Mouse (Mus musculus): ENCODE data around the gene Sipa1.
"Not testable (repeated sequence)": the region's sequence is repeated elsewhere in the genome, so short reads cannot be mapped to it uniquely, and the experiment has no call there.

Sipa1 gene

DNA sequence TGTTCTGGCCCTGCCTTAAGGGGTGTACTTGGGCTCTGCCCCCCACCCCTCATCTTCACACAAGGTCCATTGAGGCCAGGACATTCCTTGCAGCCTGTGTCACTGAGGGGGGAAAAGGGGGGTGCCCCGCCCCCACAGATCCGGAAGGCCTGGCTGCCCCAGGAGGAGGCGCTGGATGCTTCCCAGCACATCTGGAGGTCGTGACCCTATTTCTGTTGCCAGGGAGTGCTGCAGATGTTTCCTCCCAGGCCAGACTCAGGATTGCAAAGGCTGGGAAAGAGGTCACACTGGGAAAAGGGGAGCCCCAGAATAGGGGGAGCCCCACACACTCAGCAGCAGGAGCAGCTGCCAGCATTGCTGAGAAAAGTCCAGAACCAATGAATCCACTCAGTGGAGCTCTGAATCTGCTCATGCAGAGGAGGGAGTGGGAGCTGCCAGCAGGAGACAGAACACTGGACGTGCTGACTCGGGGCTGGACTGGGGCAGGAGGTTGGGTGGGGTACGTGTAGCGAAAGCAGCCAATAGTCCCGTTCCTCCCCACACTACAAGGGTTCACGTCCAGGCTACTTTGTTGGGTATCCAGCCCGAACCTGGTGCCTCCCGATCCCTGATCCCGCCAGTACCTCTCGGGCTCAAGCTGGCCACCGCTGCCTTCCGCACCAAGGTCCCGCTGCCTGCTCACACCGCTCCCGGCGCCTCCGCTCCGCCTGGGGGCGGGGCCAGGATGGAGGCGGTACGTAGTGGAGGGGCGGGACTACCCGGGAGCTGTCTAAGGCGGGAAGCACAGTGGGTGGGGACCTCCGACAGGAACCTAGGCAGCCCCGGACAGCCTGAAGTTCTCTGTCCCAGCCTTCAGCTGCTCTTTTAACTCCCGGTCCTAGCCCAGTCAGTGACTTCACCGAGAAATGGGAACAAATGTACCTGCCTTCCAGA lies at the start of gene Sipa1:
Gene Sipa1 (minus strand): TSS at position 727 of the 933 bp plus-strand sequence.
- peak; percentile 97 for DNase-seq

DNA sequence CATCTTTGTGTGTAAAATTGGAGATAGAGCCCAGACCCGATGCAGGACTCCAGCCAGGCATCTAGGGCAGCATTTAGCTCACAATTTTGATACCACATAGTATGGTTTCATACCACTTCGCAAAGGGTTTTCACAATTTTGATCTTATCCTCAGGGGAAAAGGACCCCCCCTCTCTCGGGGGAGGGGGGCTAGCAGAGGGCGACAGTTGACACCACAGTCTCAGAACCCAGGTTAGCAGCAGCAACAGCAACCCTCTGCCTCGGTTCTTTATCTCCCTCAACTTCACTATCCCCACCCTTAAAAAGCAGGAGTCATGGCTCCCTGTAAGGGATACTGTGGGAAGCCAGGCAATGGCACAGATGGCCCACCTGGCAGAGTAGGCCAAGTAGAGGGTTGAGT lies 49.7 kb upstream of the Sipa1 start:
- no peak for DNase-seq

DNA sequence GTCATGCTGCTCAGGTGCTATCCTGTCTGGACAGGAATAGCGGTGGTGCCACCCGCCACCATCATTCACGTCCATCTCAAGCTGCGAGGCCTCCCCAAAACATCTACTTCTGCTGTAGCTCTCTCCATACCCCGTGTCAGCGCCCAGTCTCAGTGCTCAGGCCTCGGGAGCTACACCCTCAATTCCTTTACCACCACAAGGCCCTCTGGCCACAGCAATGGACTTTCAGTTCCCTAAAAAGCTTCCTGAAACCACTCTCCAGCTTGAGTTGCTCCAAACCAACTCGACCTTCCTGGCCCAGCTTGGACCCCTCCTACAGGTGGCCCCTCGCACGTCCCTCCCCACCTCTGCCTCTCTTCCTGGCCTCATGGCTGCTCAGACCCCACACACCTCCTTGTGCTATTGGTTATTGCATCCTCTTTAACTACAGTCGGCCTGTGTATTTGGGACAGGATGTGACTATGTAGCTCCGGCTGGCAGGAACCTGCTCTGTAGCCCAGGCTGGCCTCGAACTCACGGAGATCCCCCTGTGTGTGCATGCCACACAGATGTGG lies 48.5 kb upstream of the Sipa1 start:
- DNase-seq, result no peak

DNA sequence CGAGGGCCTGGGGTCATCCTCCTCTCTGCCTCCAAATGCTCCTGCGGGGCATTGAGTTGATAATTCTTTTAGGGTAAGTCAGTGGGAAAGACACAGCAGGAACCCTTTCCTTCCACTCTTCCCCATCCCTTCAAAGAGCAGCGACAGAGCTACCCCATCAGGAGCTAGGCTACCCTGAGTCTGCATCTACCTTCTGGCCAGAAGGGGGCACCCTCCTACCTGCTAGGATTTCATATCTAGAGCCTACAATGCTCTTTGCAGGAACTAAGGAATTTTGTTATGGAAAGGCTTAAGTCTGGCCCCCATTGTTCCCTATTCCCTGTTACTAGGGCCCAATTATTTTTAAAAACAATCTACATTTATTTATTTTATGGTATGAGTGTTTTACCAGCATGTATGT lies 47.7 kb upstream of the Sipa1 start:
- peak; percentile 90 for DNase-seq

DNA sequence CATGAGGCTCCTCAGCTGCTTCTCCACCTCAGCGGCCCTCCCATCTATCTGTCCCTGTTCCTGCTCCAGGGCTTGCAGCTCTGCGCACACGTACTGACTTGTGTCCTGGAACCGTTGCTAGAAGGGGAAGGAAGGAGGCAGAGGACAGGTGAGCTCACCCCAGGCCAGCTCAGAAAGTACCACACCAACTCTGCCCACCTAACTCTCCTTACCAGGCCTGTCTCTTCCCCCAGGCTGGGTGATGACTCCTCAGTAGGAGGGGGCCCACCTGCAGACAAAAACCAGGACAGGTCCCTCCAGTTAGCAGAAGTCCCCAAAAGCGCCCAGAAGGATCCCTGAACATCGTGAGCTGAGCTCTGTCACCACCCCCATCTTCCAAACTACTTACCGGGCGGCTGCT lies 47.1 kb upstream of the Sipa1 start:
- no peak for DNase-seq

DNA sequence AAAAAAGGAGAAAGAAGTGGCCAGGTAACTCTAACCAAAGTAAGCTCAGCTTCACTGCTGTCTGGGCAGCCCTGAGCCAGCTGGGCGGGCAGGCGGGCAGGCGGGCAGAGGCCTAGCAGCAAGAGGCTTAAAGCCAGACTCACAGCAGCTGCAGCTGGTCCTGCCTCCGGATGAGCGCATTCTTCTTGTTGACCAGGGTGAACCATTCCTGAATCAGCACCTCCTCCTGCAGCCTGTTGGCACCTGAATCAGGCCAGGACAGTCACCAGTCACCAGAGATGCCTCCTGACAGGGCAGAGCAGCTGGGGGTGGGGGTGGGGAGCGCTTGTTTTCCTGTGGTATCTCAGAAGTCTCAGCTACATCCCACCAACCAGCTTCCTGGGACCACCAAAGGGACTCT lies 46.6 kb upstream of the Sipa1 start:
- no peak for DNase-seq

DNA sequence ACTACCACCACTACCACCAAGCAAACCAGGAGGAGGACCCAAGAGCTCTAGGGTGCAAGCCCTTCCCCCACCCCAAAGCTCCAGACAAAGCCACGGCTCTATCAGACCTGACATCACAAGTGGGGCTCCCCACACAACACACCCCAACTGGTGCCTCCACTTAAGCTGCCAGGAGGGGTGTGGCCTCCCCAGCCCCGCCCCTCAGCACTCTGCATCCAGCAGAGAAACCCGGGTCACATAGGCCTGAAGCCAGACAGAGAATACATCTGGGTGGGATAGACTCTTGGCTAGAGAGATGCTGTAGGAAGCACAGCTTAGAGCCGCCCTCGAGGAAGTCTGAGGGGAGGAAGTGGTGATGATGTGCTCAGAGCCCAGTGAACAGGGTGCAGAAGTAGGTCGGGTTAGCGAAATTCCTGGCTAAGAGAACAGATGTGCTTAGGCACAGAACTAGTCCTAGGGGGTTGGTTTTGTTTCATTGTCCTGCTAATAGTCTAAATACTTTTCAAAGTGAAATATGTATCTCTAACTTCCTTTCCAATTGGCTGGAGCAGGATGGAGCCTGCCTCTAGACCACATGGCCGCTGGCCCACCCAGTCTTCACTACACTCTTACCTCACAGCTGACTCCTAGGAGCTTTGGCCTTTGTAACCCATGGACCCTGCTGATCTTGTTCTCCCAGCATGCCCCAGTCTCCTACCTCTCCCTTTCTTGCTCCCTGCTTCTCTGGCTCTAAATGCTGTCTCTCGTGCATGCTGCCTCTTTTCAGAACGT lies 41.5 kb upstream of the Sipa1 start:
- DNase-seq, result peak; percentile 75

DNA sequence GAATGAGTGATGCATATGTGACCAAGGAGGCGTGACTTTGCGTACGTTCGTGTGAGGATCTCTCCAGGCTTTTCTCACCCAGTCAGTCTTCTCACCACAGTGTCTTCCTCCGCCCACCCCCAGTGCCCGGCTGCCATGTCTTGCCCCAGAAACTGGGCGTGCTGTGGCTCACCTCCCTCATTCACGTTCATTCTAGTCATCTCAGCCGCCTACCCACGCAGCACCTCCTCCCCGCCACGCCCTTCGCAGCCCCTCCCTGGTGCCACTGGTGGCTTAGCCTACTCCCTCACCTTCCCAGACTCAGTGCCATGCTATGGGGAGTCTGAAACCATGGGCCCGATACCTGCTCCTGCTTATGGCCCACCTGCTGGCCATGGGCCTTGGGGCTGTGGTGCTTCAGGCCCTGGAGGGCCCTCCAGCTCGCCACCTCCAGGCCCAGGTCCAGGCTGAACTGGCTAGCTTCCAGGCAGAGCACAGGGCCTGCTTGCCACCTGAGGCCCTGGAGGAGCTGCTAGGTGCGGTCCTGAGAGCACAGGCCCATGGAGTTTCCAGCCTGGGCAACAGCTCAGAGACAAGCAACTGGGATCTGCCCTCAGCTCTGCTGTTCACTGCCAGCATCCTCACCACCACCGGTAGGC lies 40.8 kb upstream of the Sipa1 start, which contains the start of gene Kcnk7:
Gene Kcnk7 (plus strand): TSS at position 205 of the 638 bp plus-strand sequence.
- DNase-seq, result no peak

DNA sequence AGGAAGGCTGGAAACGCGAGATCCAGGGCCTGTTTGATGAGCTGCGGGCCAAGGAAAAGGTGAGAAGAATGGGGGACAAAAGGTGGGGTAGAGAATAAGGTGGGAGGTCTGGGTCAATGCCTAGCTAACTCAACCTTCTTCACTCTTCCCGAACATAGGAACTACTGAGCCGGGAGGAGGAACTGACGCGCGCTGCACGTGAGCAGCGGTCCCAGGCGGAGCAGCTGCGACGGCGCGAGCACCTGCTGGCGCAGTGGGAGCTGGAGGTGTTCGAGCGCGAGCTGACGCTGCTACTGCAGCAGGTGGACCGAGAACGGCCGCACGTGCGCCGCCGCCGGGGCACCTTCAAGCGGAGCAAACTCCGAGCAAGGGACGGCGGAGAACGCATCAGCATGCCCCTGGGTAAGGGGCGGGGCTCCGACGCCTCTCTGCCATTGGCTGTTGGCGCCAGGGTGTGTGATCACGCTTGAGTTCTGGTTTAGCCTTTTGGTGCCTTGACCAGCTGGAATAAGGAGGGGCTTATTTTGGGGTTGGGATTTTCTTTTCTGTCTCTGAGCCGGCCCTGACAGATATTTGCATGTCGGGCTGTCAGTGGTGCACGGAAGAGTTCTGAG lies 32.4 kb upstream of the Sipa1 start:
- DNase-seq, result no peak

DNA sequence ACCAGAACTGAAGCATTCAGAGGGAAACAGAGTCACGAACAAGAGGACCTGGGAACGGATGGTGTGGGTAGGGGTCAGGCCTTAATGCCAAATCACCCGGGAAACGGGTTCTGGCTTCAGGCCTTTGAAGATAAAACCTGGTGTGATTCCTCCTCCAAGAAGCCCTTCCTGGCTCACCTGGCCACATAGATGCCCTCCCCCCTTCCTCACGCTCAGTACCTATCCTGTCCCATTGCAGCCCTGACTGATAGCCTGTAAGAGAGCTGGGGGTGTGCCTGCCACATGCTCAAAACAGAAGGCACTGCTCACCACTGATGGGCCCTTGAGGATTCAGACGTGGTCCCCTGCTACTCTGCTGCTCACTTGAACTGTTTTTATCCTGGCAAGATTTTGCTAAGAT lies 30.3 kb upstream of the Sipa1 start:
- DNase-seq, result no peak

DNA sequence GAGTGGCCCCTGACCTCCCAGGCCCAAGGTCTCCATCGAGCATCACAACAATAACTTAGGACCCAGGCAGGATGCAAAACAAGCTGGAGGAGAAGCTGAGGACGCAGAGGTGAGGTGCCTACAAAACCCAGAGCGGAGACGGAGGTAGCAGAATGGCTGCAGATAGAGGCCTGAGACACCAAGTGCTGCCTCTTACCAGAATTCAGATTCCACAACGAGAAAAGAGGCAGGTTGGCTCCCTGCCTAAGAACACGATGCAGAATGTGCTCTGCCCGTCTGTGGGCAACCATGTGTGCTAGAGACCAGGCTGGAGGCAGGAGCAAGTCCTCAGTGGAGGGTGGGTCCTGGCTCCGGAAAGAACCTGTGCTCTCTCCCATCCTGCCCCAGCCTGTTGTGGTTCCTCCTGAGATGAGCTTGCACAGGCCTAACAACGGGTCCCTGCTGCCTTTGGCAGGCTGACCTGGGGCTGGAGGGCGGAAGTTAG lies 29.4 kb upstream of the Sipa1 start:
- peak; percentile 56 for DNase-seq

DNA sequence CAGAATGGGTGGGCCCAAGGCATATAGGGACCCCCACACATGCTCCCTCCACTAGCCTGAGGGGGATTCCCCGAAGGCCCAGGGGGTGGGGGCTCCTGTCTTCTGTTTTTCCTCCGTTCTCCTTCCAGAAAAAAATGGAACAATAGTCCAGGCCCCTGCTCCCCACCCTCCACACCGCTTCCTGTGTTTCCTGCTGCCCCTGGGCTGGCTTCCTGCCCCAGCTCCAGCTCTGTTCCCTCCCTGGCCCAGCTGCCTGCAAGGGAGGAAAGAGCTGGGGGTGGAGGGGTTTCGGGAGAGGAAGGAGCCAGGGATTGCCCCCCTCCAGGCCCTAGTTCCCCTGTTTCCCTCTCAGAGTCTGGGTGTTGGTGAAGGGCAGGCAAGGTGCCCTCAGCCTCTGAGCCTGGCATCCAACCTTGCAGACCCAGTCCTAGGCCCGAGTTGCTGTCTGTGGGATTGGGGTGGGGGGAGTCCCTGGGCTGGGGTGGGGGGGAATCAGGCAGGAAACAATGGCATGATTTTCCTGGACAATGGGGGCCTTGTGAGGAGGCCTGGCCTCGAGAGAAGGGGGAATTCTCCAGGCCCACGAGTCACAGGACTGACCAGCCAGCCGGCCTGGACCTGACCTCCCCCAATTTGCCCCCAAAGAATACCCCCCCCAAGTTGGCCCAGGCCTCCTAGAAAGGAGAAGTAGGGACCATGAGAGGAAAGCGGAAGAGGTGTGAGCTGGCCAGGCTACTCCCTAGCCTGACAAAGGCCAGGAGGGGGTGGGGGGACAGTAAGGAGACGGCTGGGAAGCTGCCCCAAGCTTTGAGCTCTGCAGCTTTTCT lies 28.8 kb upstream of the Sipa1 start:
- peak; percentile 85 for DNase-seq

DNA sequence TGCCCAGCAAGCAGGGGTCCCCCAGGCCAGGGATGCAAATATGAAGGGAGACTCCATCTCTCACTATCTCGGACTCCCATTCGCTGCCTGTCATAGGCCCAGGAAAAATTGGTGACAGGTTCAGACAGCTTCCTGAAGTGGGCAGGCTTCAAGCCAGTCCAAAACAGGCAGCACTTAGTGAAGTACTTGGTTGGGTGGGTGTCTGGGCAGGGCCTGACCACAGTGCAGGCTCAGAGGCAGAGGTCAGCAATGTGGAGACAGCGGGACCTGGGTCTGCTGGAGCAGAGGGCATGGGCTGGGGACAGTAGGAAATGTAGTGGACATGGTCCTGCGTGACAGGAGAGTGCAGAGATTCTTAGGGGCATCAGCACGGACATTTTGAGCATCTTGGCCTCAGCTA lies 28.1 kb upstream of the Sipa1 start:
- no peak for DNase-seq

DNA sequence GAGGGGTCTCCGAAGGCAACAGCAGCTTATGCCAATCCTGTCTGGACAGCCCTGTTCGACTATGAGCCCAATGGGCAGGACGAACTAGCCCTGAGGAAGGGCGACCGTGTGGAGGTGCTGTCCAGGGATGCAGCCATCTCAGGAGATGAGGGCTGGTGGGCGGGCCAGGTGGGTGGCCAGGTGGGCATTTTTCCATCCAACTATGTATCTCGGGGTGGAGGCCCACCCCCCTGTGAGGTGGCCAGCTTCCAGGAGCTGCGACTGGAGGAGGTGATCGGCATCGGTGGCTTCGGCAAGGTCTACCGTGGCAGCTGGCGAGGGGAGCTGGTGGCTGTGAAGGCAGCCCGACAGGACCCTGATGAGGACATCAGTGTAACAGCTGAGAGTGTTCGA lies 26.8 kb upstream of the Sipa1 start:
- DNase-seq, result peak; percentile 57

DNA sequence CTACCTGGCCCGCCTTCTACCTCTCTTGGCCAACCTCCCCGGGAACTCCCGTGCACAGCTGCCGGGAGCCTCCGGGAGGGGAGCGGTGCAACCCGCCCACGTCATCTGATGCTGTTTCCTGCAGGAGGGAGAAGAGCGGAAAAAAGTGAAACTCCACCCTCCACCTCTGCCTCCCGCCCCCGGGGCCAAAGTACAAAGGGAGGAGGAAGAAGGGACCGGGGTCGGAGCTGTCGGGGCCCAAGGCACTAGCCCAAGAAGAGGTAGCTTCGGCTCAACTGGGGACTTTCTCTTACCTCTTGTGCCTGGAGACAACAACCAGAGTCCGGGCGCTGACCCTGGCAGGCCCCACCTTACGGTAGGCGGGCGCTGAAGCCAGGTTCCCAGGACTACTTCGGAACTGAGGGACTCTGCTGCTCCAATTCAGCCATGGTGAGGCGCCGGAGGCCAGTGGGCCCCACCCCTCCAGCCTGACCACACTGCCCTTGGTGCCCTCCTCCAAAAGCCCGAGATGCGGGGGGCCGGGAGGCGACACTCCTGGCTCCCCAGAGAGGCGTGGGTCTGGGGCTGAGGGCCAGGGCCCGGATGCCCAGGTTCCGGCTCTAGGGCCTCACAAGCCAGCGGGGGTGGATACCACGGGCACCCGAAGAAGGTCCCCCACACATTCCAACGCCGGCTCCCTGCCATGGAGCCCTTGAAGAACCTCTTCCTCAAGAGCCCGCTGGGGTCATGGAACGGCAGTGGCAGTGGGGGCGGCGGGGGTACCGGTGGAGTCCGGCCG lies 26.2 kb upstream of the Sipa1 start:
- DNase-seq, result peak; percentile 94

DNA sequence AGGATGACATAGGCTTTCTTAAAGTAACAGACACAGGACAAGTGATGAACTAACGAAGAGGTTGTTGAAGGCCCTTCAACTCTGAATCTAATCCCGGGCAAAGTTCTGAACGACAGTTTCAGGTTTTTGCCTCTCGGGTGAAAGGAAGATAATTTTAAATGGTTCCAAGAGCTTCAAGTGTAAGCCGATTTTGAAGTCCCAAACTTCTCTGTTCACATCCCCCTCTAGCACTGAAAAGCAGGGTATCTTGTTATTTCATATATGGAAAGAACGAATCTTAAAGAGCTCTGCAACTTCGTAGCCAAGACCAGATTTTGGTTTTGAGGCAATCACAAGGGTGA lies 25.6 kb upstream of the Sipa1 start:
- DNase-seq, result no peak

DNA sequence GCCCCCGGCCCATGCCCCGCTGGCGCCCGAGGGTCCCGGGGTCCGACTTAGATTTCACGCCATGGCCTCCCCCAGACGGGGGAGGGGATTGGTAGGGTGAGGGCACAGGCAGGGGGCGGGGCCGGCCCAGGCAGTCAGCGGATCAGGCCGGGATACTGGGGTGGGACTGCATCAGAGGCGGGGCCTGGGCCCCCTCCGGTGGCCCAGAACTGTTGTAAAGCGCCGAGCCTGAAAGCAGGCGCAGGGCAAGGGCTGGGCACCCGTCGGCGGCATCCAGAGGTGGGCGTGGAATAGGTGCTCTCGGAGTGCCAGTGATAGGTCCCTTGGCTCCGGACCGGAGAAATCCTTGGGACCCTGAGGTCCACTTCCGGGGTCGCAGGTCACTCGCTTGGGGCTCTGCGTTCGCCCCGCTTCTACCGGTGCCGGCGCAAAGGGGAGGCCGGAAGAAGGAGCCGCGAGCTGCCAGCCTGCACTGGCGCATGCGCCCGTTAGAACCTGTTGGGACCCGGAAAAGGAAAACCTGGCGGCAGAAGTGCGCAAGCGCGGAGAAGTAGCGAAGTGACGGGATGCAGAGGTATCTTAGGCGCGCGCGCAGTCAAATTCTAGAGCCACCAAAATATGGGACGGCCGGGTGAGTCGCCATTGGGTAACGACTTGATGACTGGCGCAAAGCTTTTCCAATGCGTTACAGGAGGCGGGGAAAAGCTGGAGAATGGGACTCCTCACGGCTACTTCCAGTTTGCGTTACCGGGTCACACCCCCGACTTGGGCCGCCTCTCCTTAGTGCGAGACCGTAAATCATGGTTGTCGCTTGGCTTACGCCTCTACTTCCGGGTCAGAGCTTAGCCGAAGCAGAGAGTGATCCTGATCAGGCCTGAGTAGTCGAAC lies 24.9 kb upstream of the Sipa1 start, which contains the start of the genes Map3k11 and Pcnx3:
Gene Map3k11 (plus strand): TSS at position 543 of the 888 bp plus-strand sequence.
Gene Pcnx3 (minus strand): TSS at position 709 of the 888 bp plus-strand sequence.
- DNase-seq, result peak; percentile 98

DNA sequence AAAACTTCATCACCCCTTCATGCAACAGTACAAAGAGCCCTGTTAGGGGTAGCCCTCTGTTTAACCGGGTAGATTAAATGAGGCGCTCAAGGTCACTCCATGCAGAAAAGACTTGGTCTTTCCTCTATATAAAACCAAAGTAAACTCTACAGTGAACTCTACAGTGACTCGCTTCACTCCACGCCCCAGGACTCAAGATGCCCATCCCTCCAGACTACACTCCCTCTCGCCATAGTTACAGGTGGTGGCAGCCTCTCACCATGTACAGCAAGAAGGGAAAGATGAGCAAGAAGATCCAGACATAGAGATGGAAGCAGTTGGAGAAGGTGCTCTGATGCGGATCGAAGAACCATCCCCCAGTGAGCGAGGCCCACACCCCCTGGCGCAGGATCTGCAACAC lies 24.2 kb upstream of the Sipa1 start:
- no peak for DNase-seq

DNA sequence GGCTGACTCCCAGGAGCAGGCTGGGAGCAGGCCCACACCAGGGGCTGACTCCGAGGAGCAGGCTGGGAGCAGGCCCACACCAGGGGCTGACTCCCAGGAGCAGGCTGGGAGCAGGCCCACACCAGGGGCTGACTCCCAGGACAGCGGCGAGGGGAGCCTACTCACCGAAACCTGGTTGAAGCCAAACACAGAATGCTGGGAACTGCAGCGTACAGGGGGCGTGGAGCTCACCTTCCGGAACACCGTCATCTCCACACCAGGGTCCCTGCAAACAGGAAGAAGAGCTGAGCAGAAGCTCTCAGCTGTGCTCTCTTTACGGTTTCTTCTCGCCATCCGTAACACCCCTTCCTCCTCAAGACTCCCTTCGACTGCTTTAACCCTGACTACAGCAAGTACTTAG lies 23.4 kb upstream of the Sipa1 start:
- DNase-seq, result not testable (repeated sequence)

DNA sequence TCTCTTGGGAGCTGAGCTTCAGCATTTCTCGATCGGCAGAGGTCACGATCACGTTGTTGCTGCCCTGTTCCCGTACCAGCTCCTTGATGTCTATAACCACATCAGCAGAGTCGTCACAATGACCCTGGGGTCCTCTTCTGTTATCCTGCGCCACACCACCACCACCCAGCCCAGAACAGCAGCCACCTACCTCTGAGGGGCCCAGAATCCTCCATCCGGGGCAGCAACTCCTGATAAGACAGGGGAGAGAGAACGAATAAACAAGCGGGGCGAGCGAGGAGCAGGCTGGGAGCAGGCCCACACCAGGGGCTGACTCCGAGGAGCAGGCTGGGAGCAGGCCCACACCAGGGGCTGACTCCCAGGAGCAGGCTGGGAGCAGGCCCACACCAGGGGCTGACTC lies 22.9 kb upstream of the Sipa1 start:
- DNase-seq, result no peak

All from kidney, postnatal 10 days (tissue).